Mouse (Mus musculus) megakaryocyte, embryonic 14.5 days (primary cell): ENCODE results near the gene Dab1.

Experiments used
- FLI1 ChIP-seq: IDR thresholded peaks from 2 replicates; pipeline ENCODE4 v1.6.1; 2012; ENCODE audit warnings: low read length, inconsistent platforms, mixed read lengths
- GATA1 ChIP-seq: IDR thresholded peaks from 3 replicates; pipeline ENCODE4 v1.6.1; 2012; ENCODE audit warnings: mixed read lengths, low read length, inconsistent platforms, borderline replicate concordance

GRCm38 (mm10) chr4:104122364-104122763 lies 503.2 kb downstream of the Dab1 start:
- TF ChIP-seq GATA1, result no peak
- TF ChIP-seq FLI1, result no peak
